Mouse (Mus musculus) stomach, embryonic 16.5 days (tissue): ENCODE results near the gene Pebp1. TPM values are rescaled to one million over a fixed set of nuclear protein-coding genes. Genes with fewer than 3 reads are reported as not detected.
A peak's percentile ranks its signal among the peaks of the same experiment; 100 is the strongest.
"Not testable (repeated sequence)": the region's sequence is repeated elsewhere in the genome, so short reads cannot be mapped to it uniquely, and the experiment has no call there.

Source experiments
- ATAC-seq: fragments of 200-750 bp; cut with Nextera tagmentation; 2 replicates; pipeline ENCODE4 v1.8.0; 2017; ENCODE audit warnings: moderate number of reproducible peaks, moderate TSS enrichment; ENCODE audit not compliant: insufficient read depth, low FRiP score
- H3K27ac ChIP-seq: fragments of 300-500 bp; sonication (generic); 2 replicates; pipeline ENCODE4 v1.5.1; 2014; ENCODE audit warnings: low read length
- H3K27me3 ChIP-seq: fragments of 300-500 bp; sonication (generic); 2 replicates; pipeline ENCODE4 v1.6.1; 2014; ENCODE audit warnings: low read length, control low read depth, mixed read lengths; ENCODE audit not compliant: control insufficient read depth, insufficient read depth
- H3K36me3 ChIP-seq: fragments of 300-500 bp; sonication (generic); 2 replicates; pipeline ENCODE4 v1.6.1; 2014; ENCODE audit warnings: low read length; ENCODE audit not compliant: control insufficient read depth, insufficient read depth
- H3K4me1 ChIP-seq: fragments of 300-500 bp; sonication (generic); 2 replicates; pipeline ENCODE4 v1.6.1; 2014; ENCODE audit warnings: low read length, control low read depth, mixed read lengths; ENCODE audit not compliant: control insufficient read depth, insufficient read depth
- H3K4me2 ChIP-seq: fragments of 300-500 bp; sonication (generic); 2 replicates; pipeline ENCODE4 v1.6.1; 2014; ENCODE audit warnings: low read depth, low read length, mixed read lengths
- H3K4me3 ChIP-seq: fragments of 300-500 bp; sonication (generic); replicated peaks from 2 replicates; pipeline ENCODE4 v1.5.1; 2014; ENCODE audit warnings: mild to moderate bottlenecking, low read length
- H3K9ac ChIP-seq: fragments of 300-500 bp; sonication (generic); 2 replicates; pipeline ENCODE4 v1.6.1; 2014; ENCODE audit warnings: low read length
- H3K9me3 ChIP-seq: fragments of 300-500 bp; sonication (generic); replicated peaks from 2 replicates; pipeline ENCODE4 v1.6.1; 2016; ENCODE audit warnings: low read length, control low read depth; ENCODE audit not compliant: control insufficient read depth
- WGBS: fragments of 180-500 bp; shearing (Covaris S2); extraction: QIAGEN DNeasy Blood & Tissue Kit; methylation state at CpG from one replicate; pipeline ENCODE4 v1.1.7; 2014; 5-methylcytosine and 5-hydroxymethylcytosine counted together
- polyA plus RNA-seq: library from polyadenylated mRNA; unstranded; fragments of >200 nt; fragmentation: Nextera tagmentation; extraction: Ambion mirVana; gene quantifications from 2 replicates; pipeline ENCODE4 v1.2.1, GENCODE M21; 2015

The Pebp1 gene
- polyA plus RNA-seq, 1 experiment from 2014 or later = 666 TPM

DNA sequence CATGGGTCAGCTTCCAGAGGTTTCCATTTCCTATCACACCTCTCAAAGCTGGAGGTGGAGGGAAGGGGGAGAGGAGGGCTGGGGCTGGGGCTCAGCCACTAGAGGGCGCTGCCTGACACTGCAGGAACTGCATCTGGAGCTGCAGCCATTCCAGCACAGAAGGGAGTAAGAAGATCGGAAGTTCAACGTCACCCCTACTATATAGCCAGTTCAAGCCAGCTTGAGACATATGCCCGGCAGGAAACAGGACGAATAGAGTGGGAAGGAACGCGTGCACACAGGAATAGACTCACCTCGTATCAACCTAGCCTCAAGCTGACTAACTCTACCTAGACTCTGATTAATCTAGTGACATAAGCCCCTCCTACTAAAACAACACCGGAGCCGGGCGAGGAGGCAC, 20.3 kb upstream of the Pebp1 start:
- H3K27ac ChIP-seq = no peak overlapping the region
- H3K9ac ChIP-seq = no peak overlapping the region
- no peaks in the 10 kb centered on the region for H3K36me3 ChIP-seq
- H3K9me3 ChIP-seq = no peaks in the 10 kb centered on the region
- H3K4me3 ChIP-seq = no peak overlapping the region
- H3K27me3 ChIP-seq = no peaks in the 10 kb centered on the region
- WGBS = 26% methylated on average over 11 of the region's 11 CpGs
- no peaks in the 10 kb centered on the region for H3K4me1 ChIP-seq
- ATAC-seq = peak; percentile 35; the same call in 1 of the 2 replicates
- H3K4me2 ChIP-seq = no peak overlapping the region

DNA sequence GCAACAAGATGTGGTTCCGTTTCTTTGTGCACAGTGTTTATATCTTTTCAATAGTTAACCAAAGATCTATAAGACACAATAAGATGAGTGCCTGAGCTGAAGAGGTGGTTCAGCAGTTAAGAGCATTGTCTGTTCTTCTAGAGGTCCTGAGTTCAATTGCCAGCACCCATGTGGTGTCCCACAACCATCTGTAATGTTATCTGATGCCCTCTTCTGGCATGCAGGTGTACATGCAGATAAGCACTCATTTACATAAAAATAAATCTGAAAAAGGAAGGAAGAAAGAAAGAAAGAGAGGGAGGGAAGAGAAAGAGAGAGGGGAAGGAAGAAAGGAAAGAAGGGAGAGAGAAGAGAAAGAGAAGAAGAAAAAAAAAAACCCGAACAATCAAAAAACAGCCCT, 19.4 kb upstream of the Pebp1 start:
- Histone ChIP-seq H3K4me3 (no peak overlapping the region), H3K27me3 (no peaks in the 10 kb centered on the region), H3K9ac (no peak overlapping the region), H3K4me2 (no peak overlapping the region), H3K4me1 (no peaks in the 10 kb centered on the region), H3K36me3 (no peaks in the 10 kb centered on the region), H3K27ac (no peak overlapping the region), H3K9me3 (no peaks in the 10 kb centered on the region)
- no peak for ATAC-seq
- WGBS = 86% methylated on average over 2 of the region's 2 CpGs

DNA sequence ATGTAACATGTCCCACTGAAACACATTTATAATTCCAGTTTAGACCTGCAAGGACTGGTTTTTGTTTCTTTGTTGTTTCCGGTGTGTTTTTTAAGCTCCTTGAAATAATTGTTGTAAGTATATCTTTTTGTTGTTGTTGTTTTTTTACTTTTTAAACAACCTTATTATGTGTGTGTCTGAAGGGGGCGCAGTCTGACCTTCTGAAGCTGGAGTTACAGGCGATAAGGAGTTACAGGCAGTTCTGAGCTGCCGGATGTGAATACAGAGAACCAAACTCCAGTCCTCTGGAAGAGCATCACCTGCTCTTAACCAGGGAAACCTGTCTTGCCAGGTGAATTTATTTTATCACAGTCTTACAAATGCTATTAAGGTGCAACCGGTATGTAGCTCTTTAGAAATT, 18.3 kb upstream of the Pebp1 start:
- no peaks in the 10 kb centered on the region for H3K27me3 ChIP-seq
- H3K27ac ChIP-seq = no peak overlapping the region
- no peak overlapping the region for H3K9ac ChIP-seq
- WGBS = 85% methylated on average over 5 of the region's 5 CpGs
- H3K4me3 ChIP-seq = no peak overlapping the region
- no peaks in the 10 kb centered on the region for H3K4me1 ChIP-seq
- no peaks in the 10 kb centered on the region for H3K36me3 ChIP-seq
- H3K9me3 ChIP-seq = no peaks in the 10 kb centered on the region
- H3K4me2 ChIP-seq = no peak overlapping the region
- ATAC-seq = no peak

DNA sequence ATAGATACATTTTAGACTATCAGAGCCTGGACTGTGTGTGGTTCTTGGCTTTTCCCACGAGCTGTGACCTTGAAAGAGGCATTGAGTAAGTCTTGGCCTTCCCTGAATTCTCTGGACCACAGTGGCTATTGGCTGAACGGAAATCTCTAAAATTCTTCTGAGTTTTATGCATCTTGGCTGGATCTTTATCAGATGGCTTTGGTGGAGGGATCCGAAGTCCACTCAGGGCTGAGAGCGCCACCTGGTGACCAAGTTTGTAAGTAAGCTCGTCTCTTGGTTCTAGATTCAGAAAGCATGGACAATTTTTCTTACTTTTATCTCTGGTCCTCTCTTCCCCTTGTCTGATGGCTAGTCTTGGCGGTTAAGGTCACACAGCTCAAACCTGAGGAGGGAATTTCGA, 17.5 kb upstream of the Pebp1 start:
- ATAC-seq = no peak
- no peak overlapping the region for H3K4me2 ChIP-seq
- 63% methylated on average over 7 of the region's 7 CpGs for WGBS
- no peaks in the 10 kb centered on the region for H3K27me3 ChIP-seq
- H3K4me3 ChIP-seq = no peak overlapping the region
- H3K27ac ChIP-seq = no peak overlapping the region
- no peak overlapping the region for H3K9ac ChIP-seq
- no peaks in the 10 kb centered on the region for H3K9me3 ChIP-seq
- no peaks in the 10 kb centered on the region for H3K36me3 ChIP-seq
- H3K4me1 ChIP-seq = no peaks in the 10 kb centered on the region

DNA sequence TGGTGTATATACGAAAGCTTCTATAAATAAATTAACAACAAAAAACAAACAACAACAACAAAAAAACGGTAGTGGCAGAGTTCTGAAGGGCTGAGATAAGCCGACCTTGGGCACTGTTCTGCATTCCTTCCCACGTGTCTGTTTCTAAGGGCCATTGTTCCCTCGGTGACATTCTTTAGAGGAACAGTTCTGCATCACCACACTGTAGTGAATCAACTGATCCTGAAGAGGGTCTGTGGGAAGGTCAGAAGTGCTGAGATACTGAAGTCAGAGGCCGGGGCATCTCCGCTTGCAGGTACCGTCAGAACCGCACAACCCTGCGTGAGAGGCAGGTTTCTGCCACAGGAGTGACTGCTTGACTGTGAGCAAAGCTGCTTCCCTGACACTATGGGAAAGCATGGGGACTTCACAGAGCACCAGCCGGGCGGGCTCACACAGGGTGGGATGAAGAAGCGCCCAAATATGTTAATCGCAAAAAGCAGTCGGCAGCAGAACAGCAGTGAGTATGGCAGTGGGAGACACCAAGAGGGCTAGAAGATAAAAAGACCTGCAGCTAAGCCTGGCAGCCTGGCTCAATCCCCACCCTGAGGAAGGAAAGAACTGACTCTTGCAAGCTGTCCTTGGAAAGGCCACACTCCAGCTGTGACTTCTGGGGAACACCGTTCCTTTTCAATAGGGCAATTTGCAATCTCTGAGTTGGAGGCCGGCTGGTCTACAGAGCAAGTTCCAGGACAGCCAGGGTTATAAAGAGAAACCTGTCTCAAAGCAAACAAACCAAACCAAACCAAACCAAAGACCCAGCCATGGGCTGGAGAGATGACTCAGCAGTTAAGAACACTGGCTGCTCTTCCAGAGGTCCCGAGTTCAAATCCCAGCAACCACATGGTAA, 16.5 kb upstream of the Pebp1 start:
- ATAC-seq = no peak
- H3K4me3 ChIP-seq = no peak overlapping the region
- 51% methylated on average over 18 of the region's 18 CpGs for WGBS
- H3K4me1 ChIP-seq = no peaks in the 10 kb centered on the region
- H3K4me2 ChIP-seq = no peak overlapping the region
- no peaks in the 10 kb centered on the region for H3K36me3 ChIP-seq
- no peaks in the 10 kb centered on the region for H3K9me3 ChIP-seq
- no peak overlapping the region for H3K9ac ChIP-seq
- no peak overlapping the region for H3K27ac ChIP-seq
- no peaks in the 10 kb centered on the region for H3K27me3 ChIP-seq

DNA sequence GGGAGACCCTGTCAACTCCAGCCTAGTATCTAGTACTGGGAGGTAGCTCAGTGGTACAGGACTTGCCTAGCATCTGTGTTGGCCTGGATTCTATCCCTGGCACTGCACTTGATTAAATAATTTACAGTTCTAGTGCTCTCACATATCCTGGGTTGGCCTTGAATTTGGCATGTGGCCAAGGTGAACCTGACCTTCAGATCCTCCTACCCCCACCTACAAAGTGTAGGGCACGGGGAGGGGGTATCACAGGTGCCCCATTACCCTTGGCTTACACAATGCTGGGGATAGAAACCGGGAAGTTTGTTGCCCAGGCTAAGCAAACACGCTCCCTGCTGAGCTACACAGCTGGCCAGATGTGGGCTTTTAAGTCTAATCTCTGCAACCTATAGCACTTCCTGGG, 15.5 kb upstream of the Pebp1 start:
- Histone ChIP-seq H3K27ac (no peak overlapping the region), H3K36me3 (no peaks in the 10 kb centered on the region), H3K9ac (no peak overlapping the region), H3K4me1 (no peaks in the 10 kb centered on the region), H3K4me3 (no peak overlapping the region), H3K27me3 (no peaks in the 10 kb centered on the region), H3K4me2 (no peak overlapping the region), H3K9me3 (no peaks in the 10 kb centered on the region)
- peak; percentile 82 for ATAC-seq
- WGBS = 47% methylated on average over 3 of the region's 3 CpGs

DNA sequence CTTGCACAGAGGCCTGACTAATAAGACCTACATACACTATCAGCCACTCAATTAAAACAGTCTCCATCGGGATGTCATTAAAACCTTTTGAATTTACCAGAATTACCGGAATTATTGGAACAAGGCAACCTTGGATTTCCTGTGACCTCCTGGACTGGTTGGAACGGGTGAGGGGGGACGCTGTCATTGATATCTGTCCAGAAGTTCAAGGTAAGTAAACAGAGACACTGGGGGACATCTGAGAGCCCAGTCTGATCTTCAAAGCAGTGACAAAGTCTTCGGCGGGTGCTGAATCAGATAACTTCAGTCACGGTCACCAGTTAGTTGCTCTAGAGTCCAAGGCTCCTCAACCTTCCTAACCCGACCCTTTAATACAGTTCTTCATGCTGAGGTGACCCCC, 7.6 kb upstream of the Pebp1 start:
- Histone ChIP-seq H3K9me3 (0 out of 2 replicates have a peak, but pooled peaks cover 2% of the 10 kb centered on the region), H3K4me3 (no peak overlapping the region), H3K4me1 (no peaks in the 10 kb centered on the region), H3K9ac (no peak overlapping the region), H3K4me2 (no peak overlapping the region), H3K36me3 (no peaks in the 10 kb centered on the region), H3K27ac (no peak overlapping the region), H3K27me3 (no peaks in the 10 kb centered on the region)
- no peak for ATAC-seq
- 87% methylated on average over 8 of the region's 8 CpGs for WGBS

DNA sequence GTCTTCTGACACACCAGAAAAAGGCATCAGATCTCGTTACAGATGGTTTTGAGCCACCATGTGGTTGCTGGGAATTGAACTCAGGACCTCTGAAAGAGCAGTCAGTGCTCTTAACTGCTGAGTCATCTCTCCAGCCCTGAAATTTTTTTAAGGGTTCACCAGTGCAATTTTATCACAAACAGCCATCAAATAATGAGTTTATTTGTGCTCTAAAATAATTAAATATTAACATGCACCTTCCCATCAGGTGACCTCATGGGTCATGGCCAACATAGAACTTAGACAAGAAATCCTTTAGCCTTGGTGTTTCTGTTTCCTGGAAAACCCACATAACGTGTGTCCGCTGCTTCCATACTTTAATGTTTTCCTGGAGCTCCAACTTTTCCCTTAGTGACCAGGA, 6.4 kb upstream of the Pebp1 start:
- 81% methylated on average over 3 of the region's 3 CpGs for WGBS

DNA sequence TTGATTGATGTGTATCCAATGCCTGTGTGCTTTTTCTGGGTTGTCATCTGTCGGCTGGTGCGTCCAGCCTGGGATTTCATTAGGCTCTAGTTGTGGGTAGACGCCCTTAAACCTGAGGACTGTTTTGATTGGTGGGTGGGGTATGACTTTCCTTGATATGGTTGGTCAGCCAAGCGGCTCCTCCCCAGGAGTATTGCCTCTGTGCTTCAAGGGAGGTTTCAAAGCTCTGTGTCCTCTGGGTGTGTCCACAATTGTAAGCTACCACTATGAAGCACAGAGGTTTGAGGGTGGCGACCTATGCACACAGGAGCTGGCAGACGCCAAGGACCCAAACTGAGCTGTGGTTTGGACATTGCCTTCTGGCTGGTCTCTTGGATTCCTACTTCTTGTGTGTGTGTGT, 5.1 kb upstream of the Pebp1 start:
- peaks cover 5% of the 10 kb centered on the region for H3K4me1 ChIP-seq
- no peak for ATAC-seq
- WGBS = 62% methylated on average over 6 of the region's 6 CpGs
- 0 out of 2 replicates have a peak, but pooled peaks cover 3% of the 10 kb centered on the region for H3K9me3 ChIP-seq
- H3K27ac ChIP-seq = no peak overlapping the region
- no peaks in the 10 kb centered on the region for H3K27me3 ChIP-seq
- H3K9ac ChIP-seq = no peak overlapping the region
- H3K4me2 ChIP-seq = no peak overlapping the region
- H3K36me3 ChIP-seq = no peaks in the 10 kb centered on the region
- H3K4me3 ChIP-seq = no peak overlapping the region

More for the DNA sequence above, 6.4 kb upstream of the Pebp1 start:
- not testable (repeated sequence) for H3K4me1 ChIP-seq, H3K9me3 ChIP-seq, H3K9ac ChIP-seq, H3K27ac ChIP-seq, H3K27me3 ChIP-seq, H3K4me2 ChIP-seq, H3K4me3 ChIP-seq, ATAC-seq, H3K36me3 ChIP-seq
